Mouse (Mus musculus) monocyte, adult 2 months (primary cell): ENCODE data around the gene Atg5.

ENCODE experiments used
- DNase-seq, 2 experiments: peaks; one replicate each; pipeline ENCODE4 v3.0.0; 2022; ENCODE audit warnings: low spot score in 2 of 2, low read depth in 1 of 2

Gene Atg5

DNA sequence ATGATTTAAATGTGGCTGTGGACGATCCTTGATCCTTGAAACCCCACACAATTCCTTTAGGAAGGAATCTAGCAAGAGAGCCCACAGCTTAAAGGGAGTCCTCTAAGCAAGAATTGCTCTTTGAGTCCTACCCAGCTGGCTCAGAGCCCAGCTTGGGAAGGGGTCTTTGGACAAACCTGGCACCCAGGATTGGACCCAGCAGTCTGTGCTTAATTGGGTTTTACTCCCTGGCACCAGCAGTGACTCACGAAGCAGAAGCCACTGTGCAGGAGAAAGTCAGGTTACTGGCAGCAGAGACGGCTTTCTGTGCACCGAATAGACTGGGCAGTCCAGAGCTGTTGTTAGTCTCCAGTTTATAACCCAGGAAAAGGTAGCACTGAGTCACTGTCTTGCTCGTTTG lies 117.1 kb downstream of the Atg5 start:
- no peak for DNase-seq

DNA sequence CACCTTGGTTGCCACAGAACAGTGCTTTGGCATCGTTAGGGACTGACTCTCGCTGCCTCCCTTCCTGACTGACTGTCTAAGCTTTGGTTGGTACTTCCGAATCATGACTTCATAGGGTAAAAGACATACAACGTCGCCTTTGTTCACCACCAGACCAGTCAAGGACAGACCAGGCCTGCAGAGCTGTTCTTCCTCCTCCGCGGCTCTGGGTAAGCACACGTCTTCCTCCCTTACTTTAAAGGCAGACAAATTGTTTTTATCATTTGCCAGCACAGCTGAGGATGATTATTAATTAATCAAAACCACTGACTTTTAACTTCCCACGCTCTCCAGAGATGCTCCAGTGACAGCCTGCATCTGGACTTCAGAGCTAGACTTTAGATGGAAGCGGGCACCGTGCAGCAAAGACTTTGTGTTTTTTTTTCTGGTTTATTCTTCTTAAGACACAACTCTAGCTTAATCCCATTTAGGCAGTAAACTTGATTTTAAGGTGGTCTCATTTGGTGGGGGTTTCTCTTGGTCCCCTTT lies 120.6 kb downstream of the Atg5 start:
- no peak for DNase-seq

DNA sequence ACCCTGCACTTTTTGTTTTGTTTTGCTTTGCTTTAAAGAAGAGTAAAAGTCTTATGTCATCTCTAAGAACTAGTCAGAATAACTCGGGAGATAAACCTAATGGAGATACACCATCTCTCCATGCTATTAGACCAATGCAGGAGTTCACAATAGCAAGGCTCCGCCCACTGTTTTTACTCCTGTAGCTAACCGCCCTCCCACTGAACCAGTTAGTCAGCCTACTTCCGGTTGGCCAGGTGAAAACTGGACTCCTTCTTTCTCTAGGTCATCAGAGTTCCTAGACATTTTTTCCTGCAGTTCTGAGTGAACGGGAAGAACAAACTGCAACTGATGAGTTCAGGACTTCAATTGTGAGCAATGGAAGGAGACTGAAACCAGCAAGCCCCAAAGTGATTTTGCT lies 122.1 kb downstream of the Atg5 start:
- DNase-seq, result no peak

DNA sequence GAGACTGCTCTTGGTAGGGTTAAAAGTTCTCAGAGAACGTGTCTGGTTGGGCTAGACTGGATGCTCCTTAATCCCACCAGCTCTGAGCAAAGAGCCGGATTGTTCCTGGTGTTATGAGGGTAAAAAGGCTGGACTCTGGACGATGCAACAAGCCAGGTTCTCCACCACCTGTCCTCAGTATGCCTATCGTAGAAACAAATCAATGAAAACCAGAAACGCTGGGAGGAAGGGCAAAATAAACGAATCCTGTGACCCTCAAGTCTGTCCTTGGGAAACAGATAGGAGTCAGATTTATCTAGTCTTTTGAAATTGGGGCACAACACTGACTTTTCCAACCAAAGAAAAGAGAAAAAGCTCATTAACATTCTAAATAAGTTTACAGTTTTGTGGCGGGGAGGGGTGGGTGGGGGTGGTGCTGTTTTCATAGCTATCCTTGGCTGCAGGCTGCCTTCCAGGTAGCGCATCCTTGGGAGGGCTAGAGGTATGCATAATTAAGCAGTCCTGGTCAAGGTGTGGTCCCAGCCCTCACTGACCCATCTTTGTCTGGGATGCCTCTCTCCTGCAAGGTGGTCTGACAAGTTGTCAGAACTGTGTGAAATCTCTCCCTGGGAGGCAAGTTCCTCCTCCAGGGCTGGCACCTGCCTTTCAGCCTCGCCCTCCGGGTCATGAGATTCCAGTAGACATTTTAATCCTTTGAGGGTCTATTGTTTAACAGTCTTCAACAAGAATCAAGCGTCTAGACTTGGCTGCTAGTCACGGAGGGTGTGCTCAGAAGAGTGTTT lies 123.5 kb downstream of the Atg5 start:
- DNase-seq, result no peak

DNA sequence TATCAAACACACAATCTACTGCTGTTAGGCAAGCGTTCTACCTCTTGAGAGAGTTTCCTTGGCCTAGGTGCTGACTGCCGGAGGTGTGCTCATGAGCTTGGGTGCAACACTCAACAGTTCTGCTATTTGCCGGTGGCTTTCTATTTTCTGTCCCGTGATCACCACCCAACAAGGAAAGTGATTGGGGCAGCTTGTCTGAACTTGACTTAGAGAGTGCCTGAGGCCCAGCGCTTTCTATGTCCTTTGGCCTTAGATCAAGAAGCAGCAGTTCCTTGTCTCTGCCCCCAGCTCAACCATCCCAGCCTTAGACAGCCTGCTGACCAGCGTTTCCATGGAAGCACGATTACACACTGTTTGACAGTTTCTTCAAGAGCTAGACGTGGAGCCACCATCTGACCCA lies 124.7 kb downstream of the Atg5 start:
- DNase-seq, result no peak

DNA sequence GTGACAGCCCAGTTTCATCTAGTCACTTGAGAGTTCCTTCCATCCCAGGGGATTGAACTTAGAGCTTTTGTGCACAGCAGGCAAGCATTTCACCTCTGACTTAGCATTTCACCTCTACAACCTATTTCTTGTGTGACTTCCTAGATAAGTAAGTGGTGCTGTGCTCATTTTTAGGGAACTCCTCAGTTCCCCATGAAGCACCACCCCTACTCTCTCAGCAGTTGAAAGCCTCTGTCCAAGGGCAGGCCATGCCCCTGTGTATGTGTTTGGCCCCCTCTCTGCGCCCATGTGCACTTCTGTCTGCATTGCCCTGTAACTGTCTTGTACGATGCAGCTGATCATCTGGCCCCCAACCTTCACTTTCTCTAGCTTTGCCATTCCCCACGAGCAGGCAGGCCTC lies 132.0 kb downstream of the Atg5 start:
- no peak for DNase-seq

DNA sequence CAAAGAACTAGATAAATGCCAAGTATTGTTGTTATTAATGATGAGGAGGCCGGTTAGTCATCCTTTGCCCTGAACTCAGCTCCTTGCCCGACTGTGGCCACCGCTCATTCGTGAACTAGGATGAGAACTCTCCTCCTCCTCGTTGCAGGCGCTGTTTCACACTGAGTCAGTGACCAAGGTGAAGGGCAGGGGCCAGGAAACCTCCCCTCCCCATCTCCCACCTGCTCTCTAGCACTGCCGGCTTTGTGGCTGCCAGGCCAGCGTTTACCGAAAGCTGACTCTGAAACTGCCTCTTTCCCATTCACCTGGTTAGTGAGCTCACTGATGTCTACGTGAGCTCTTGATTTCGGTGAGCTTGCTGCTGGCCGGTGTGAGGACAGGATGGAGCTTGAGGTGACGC lies 132.4 kb downstream of the Atg5 start:
- DNase-seq, result no peak

DNA sequence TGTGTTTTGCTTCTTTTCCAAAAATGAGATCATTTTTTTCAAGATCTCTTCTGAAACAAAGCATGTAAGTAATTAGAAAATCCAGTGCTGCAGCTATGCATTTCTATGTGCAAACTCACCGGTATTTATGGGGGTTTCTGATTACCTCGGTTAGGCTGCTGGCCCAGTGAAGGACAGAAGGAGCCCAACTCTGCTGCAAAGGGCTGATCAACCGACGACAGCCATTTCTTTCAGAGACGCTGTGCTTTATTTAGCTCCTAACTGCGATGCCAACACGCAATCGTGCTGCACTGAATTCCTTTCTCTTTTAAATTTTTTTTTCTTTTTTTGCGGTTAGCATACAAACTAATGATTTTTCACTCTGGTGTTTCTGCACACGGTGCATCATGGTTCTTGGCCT lies 133.4 kb downstream of the Atg5 start:
- DNase-seq, result no peak

DNA sequence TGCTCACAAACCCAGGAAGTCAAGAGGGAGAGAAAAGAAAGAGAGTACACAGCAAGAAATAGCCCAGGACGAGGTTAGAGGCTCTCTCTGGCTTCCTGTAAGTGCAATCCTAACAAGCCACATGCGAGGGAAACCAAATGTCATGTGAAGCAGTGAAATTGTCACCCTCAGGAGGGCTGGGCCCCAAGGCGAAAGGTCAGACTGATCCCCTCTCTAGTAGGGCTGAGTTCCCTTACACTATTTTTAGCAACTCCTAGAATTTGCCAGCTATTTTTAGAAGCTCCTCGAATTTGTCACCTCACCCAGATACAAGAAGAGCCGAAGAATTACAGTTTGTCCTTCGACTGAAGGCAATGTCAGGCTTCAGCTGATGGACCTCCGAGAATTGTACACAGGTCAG lies 135.3 kb downstream of the Atg5 start:
- no peak for DNase-seq

DNA sequence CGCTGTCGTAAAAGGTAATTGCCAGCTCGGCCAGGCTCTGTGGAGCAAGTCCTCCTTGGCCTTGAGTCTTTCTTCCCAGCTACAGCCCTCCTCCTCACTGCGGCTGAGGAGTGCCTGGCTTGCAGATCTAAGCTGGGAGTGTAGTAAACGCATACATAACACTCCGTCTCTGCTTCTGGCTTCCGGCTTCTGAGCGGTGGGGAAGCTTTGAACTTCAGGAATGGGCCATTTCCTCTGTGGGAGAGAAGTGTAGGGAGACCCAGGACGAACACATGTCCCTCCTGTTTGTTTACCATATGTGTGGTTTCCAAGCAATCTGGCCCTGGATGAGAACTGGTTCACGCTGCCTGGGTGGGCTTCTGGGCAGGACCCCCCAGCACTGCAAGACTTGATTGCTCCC lies 140.9 kb downstream of the Atg5 start:
- no peak for DNase-seq

DNA sequence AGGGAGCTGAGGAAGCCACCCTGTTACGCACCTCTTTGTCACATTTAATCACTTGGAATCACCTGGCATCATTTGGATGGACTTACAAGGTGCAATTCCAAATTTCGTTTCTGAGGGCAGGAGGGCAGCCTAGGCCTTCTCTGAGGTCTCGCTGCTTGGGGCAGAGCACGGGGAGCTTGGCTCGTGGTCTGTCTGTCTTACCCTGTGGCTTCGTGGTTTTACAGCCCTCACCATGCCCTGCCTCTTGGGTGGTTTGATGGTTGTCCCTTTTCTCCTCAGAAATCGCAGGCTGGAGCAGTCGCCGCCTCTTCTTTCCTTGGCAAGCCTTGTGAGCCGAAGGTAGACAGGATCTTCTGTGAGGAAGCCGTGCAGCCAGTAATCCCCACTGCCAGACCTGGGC lies 141.8 kb downstream of the Atg5 start:
- no peak for DNase-seq
